Mouse (Mus musculus) right cerebral cortex, postnatal 14 days (tissue): ENCODE measurements around the gene Pid1.

Experiments used
- DNase-seq: peaks from one replicate; pipeline ENCODE4 v3.0.0; 2022

Gene Pid1

GRCm38 (mm10) chr1:84363967-84364366 is at the start of gene Pid1:
Gene Pid1, minus strand, starts transcription at chr1:84364180.
- no peak for DNase-seq

- no peak for DNase-seq
Observed at GRCm38 (mm10) chr1:84409514-84409913, 45.5 kb upstream of the Pid1 start.

GRCm38 (mm10) chr1:84408873-84409272 is 44.9 kb upstream of the Pid1 start:
- DNase-seq, result no peak

- DNase-seq, result no peak
Observed at GRCm38 (mm10) chr1:84406891-84407290, 42.9 kb upstream of the Pid1 start.

- no peak for DNase-seq
Observed at GRCm38 (mm10) chr1:84405551-84406290, 41.7 kb upstream of the Pid1 start.

- DNase-seq, result no peak
Observed at GRCm38 (mm10) chr1:84404880-84405279, 40.9 kb upstream of the Pid1 start.

- no peak for DNase-seq
Observed at GRCm38 (mm10) chr1:84402154-84402553, 38.2 kb upstream of the Pid1 start.

- no peak for DNase-seq
Observed at GRCm38 (mm10) chr1:84399671-84400070, 35.7 kb upstream of the Pid1 start.

- no peak for DNase-seq
Observed at GRCm38 (mm10) chr1:84399118-84399517, 35.1 kb upstream of the Pid1 start.

- DNase-seq, result no peak
Observed at GRCm38 (mm10) chr1:84396787-84397186, 32.8 kb upstream of the Pid1 start.

GRCm38 (mm10) chr1:84395928-84396327 is 31.9 kb upstream of the Pid1 start:
- DNase-seq, result no peak

- no peak for DNase-seq
Observed at GRCm38 (mm10) chr1:84390961-84391360, 27.0 kb upstream of the Pid1 start.

GRCm38 (mm10) chr1:84387616-84388015 is 23.6 kb upstream of the Pid1 start:
- peak; percentile 17 for DNase-seq

GRCm38 (mm10) chr1:84386481-84387146 is 22.6 kb upstream of the Pid1 start:
- DNase-seq, result peak; percentile 32

- no peak for DNase-seq
Observed at GRCm38 (mm10) chr1:84382709-84383108, 18.7 kb upstream of the Pid1 start.

GRCm38 (mm10) chr1:84382064-84382463 is 18.1 kb upstream of the Pid1 start:
- DNase-seq, result no peak

- DNase-seq, result no peak
Observed at GRCm38 (mm10) chr1:84380895-84381294, 16.9 kb upstream of the Pid1 start.

GRCm38 (mm10) chr1:84367733-84368132 is 3.8 kb upstream of the Pid1 start:
- no peak for DNase-seq

GRCm38 (mm10) chr1:84366553-84366952 is 2.6 kb upstream of the Pid1 start:
- DNase-seq, result no peak

- no peak for DNase-seq
Observed at GRCm38 (mm10) chr1:84362709-84363617, 1.0 kb downstream of the Pid1 start.

GRCm38 (mm10) chr1:84362209-84362608 is 1.8 kb downstream of the Pid1 start:
- no peak for DNase-seq

- DNase-seq, result no peak
Observed at GRCm38 (mm10) chr1:84361389-84361788, 2.6 kb downstream of the Pid1 start.
